Mouse (Mus musculus) E14TG2a.4 (cell line): ENCODE data around the gene Scel.

ENCODE experiments used
- CTCF ChIP-seq: conservative IDR thresholded peaks from 2 replicates; pipeline ENCODE4 v1.5.1; 2014; ENCODE audit warnings: low read length
- NANOG ChIP-seq: IDR thresholded peaks from 2 replicates; pipeline ENCODE4 v1.6.1; 2014; ENCODE audit warnings: borderline replicate concordance, low read length, mixed read lengths
- POU5F1 ChIP-seq: IDR thresholded peaks from 2 replicates; pipeline ENCODE4 v1.6.1; 2014; ENCODE audit warnings: low read length, borderline replicate concordance

DNA sequence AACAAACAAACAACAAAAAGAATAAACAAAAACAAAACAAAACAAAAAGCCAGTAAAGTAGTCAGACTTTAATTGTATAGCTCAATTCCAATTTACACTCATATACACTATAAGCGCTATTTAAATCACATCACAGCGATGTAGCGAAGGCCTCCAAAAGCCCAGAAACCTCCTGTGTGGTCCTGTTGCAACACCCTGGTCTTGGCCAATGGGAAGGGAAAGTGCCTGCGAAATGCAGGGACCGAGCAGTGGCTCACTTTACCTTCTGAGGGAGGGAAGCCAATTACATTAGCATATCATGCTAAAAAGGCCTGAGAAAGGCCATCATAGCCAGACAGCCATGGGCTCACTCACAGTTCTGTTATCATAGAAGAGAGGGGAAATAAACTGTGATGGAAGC lies 14.5 kb upstream of the Scel start:
- TF ChIP-seq CTCF = no peak
- no peak for TF ChIP-seq NANOG
- TF ChIP-seq POU5F1 = no peak
